Mouse (Mus musculus): Measurements from ENCODE around the gene Txn2. TPM values are rescaled to one million over a fixed set of nuclear protein-coding genes. Genes with fewer than 3 reads are reported as not detected.

Gene Txn2
- polyA plus RNA-seq, 1 experiment from 2014 or later, result 203 TPM

GRCm38 (mm10) chr15:77903176-77903575, 25.6 kb downstream of the Txn2 start:
- no peaks in the 10 kb centered on the region for H3K36me3 ChIP-seq (replicated peaks)
- H3K27ac ChIP-seq, result no peak overlapping the region
- H3K9me3 ChIP-seq, result no peaks in the 10 kb centered on the region
- 61% methylated on average over 5 of the region's 5 CpGs for WGBS
- H3K9ac ChIP-seq, result no peak overlapping the region
- H3K4me1 ChIP-seq, result peaks cover 7% of the 10 kb centered on the region
- H3K4me2 ChIP-seq, result no peak overlapping the region
- no peak for ATAC-seq (replicated peaks)
- H3K4me3 ChIP-seq, result no peak overlapping the region
- peaks cover 8% of the 10 kb centered on the region for H3K27me3 ChIP-seq (replicated peaks)

GRCm38 (mm10) chr15:77894926-77895325, 33.9 kb downstream of the Txn2 start:
- H3K9me3 ChIP-seq, result no peaks in the 10 kb centered on the region
- no peak overlapping the region for H3K9ac ChIP-seq
- H3K27me3 ChIP-seq (replicated peaks), result no peaks in the 10 kb centered on the region
- H3K4me1 ChIP-seq, result no peaks in the 10 kb centered on the region
- no peaks in the 10 kb centered on the region for H3K36me3 ChIP-seq (replicated peaks)
- ATAC-seq (replicated peaks), result no peak
- H3K27ac ChIP-seq, result no peak overlapping the region
- WGBS, result 90% methylated on average over 13 of the region's 14 CpGs
- H3K4me3 ChIP-seq, result no peak overlapping the region
- no peak overlapping the region for H3K4me2 ChIP-seq

GRCm38 (mm10) chr15:77893292-77893691, 35.5 kb downstream of the Txn2 start:
- WGBS, result 70% methylated on average over 10 of the region's 10 CpGs
- Histone ChIP-seq H3K27me3 (replicated peaks) (no peaks in the 10 kb centered on the region), H3K9me3 (no peaks in the 10 kb centered on the region), H3K4me1 (no peaks in the 10 kb centered on the region), H3K9ac (no peak overlapping the region), H3K36me3 (replicated peaks) (no peaks in the 10 kb centered on the region), H3K27ac (no peak overlapping the region), H3K4me3 (no peak overlapping the region), H3K4me2 (no peak overlapping the region)
- ATAC-seq (replicated peaks), result no peak

GRCm38 (mm10) chr15:77892420-77892819, 36.4 kb downstream of the Txn2 start:
- Histone ChIP-seq H3K9ac (no peak overlapping the region), H3K27ac (no peak overlapping the region), H3K4me1 (no peaks in the 10 kb centered on the region), H3K4me2 (no peak overlapping the region), H3K27me3 (replicated peaks) (no peaks in the 10 kb centered on the region), H3K36me3 (replicated peaks) (no peaks in the 10 kb centered on the region), H3K9me3 (no peaks in the 10 kb centered on the region), H3K4me3 (no peak overlapping the region)
- 85% methylated on average over 10 of the region's 10 CpGs for WGBS
- ATAC-seq (replicated peaks), result no peak

- H3K9me3 ChIP-seq, result no peaks in the 10 kb centered on the region
- no peak overlapping the region for H3K4me2 ChIP-seq
- no peaks in the 10 kb centered on the region for H3K36me3 ChIP-seq (replicated peaks)
- ATAC-seq (replicated peaks), result no peak
- no peak overlapping the region for H3K4me3 ChIP-seq
- H3K27me3 ChIP-seq (replicated peaks), result no peaks in the 10 kb centered on the region
- H3K9ac ChIP-seq, result no peak overlapping the region
- H3K27ac ChIP-seq, result no peak overlapping the region
- WGBS, result 89% methylated on average over 8 of the region's 8 CpGs
- H3K4me1 ChIP-seq, result no peaks in the 10 kb centered on the region
Measured at GRCm38 (mm10) chr15:77891766-77892165, 37.0 kb downstream of the Txn2 start.

- Histone ChIP-seq H3K27ac (no peak overlapping the region), H3K4me1 (no peaks in the 10 kb centered on the region), H3K9me3 (no peaks in the 10 kb centered on the region), H3K9ac (no peak overlapping the region), H3K36me3 (replicated peaks) (no peaks in the 10 kb centered on the region), H3K4me3 (no peak overlapping the region), H3K27me3 (replicated peaks) (no peaks in the 10 kb centered on the region), H3K4me2 (no peak overlapping the region)
- no peak for ATAC-seq (replicated peaks)
- WGBS, result 56% methylated on average over 4 of the region's 4 CpGs
Measured at GRCm38 (mm10) chr15:77889761-77890422, 38.9 kb downstream of the Txn2 start.

- Histone ChIP-seq H3K9me3 (no peaks in the 10 kb centered on the region), H3K4me2 (no peak overlapping the region), H3K4me3 (no peak overlapping the region), H3K9ac (no peak overlapping the region), H3K36me3 (replicated peaks) (no peaks in the 10 kb centered on the region), H3K4me1 (no peaks in the 10 kb centered on the region), H3K27me3 (replicated peaks) (no peaks in the 10 kb centered on the region), H3K27ac (no peak overlapping the region)
- no peak for ATAC-seq (replicated peaks)
- 61% methylated on average over 7 of the region's 7 CpGs for WGBS
Measured at GRCm38 (mm10) chr15:77888286-77888685, 40.5 kb downstream of the Txn2 start.

GRCm38 (mm10) chr15:77887093-77887488, 41.7 kb downstream of the Txn2 start:
- WGBS, result 87% methylated on average over 1 of the region's 1 CpGs

GRCm38 (mm10) chr15:77886369-77887092, 42.3 kb downstream of the Txn2 start:
- Histone ChIP-seq H3K27me3 (replicated peaks) (no peaks in the 10 kb centered on the region), H3K4me3 (no peak overlapping the region), H3K4me1 (no peaks in the 10 kb centered on the region), H3K4me2 (no peak overlapping the region), H3K9me3 (no peaks in the 10 kb centered on the region), H3K27ac (no peak overlapping the region), H3K9ac (no peak overlapping the region), H3K36me3 (replicated peaks) (no peaks in the 10 kb centered on the region)
- 95% methylated on average over 4 of the region's 5 CpGs for WGBS
- no peak for ATAC-seq (replicated peaks)

More at GRCm38 (mm10) chr15:77887093-77887488, 41.7 kb downstream of the Txn2 start:
- Histone ChIP-seq H3K4me1 (no peaks in the 10 kb centered on the region), H3K4me3 (no peak overlapping the region), H3K27me3 (replicated peaks) (no peaks in the 10 kb centered on the region), H3K27ac (no peak overlapping the region), H3K9ac (no peak overlapping the region), H3K36me3 (replicated peaks) (no peaks in the 10 kb centered on the region), H3K9me3 (no peaks in the 10 kb centered on the region), H3K4me2 (no peak overlapping the region)
- ATAC-seq (replicated peaks), result no peak

GRCm38 (mm10) chr15:77885945-77886344, 42.9 kb downstream of the Txn2 start:
- Histone ChIP-seq H3K27ac (no peak overlapping the region), H3K4me3 (no peak overlapping the region), H3K4me2 (no peak overlapping the region), H3K4me1 (no peaks in the 10 kb centered on the region), H3K9me3 (no peaks in the 10 kb centered on the region), H3K9ac (no peak overlapping the region), H3K27me3 (replicated peaks) (no peaks in the 10 kb centered on the region), H3K36me3 (replicated peaks) (no peaks in the 10 kb centered on the region)
- ATAC-seq (replicated peaks), result no peak
- WGBS, result 89% methylated on average over 4 of the region's 4 CpGs

GRCm38 (mm10) chr15:77885159-77885558, 43.6 kb downstream of the Txn2 start:
- no peaks in the 10 kb centered on the region for H3K36me3 ChIP-seq (replicated peaks)
- H3K4me3 ChIP-seq, result no peak overlapping the region
- no peaks in the 10 kb centered on the region for H3K4me1 ChIP-seq
- H3K27me3 ChIP-seq (replicated peaks), result no peaks in the 10 kb centered on the region
- H3K27ac ChIP-seq, result no peak overlapping the region
- no peak overlapping the region for H3K9ac ChIP-seq
- ATAC-seq (replicated peaks), result no peak
- no peak overlapping the region for H3K4me2 ChIP-seq
- 87% methylated on average over 6 of the region's 6 CpGs for WGBS
- no peaks in the 10 kb centered on the region for H3K9me3 ChIP-seq

GRCm38 (mm10) chr15:77883697-77884010, 45.2 kb downstream of the Txn2 start:
- ATAC-seq (replicated peaks), result no peak
- Histone ChIP-seq H3K4me3 (no peak overlapping the region), H3K4me1 (no peaks in the 10 kb centered on the region), H3K27me3 (replicated peaks) (no peaks in the 10 kb centered on the region), H3K36me3 (replicated peaks) (no peaks in the 10 kb centered on the region), H3K27ac (no peak overlapping the region), H3K4me2 (no peak overlapping the region), H3K9ac (no peak overlapping the region), H3K9me3 (no peaks in the 10 kb centered on the region)
- 81% methylated on average over 4 of the region's 4 CpGs for WGBS
